17 mouse cellular contexts compared by ENCODE assay signal in genomic region chr4:46844982-46845643, GRCm38 (mm10).
DNase-seq lines count a peak whose midpoint lies in the region; ATAC-seq and TF ChIP-seq lines count a peak whose summit lies in the region.
"Had no signal": no experiment of that assay in that cellular context is flagged by ENCODE, and none has a peak within 500 bp of the region (broad histone marks: within the 10 kb centered on the region; RNA-seq: fewer than 3 reads in every experiment).

No protein-coding gene starts in this region.

- no peaks in the 10 kb centered on the region for H3K9me3 ChIP-seq in hindbrain, postnatal 0 days (ENCODE audit: low read length)
- H3K9me3 ChIP-seq in kidney, embryonic 14.5 days (ENCODE audit: control insufficient read depth, low read length): no peaks in the 10 kb centered on the region
- H3K9me3 ChIP-seq: heart, embryonic 15.5 days; midbrain, embryonic 12.5 days; neural tube, embryonic 12.5 days had no signal

- ATAC-seq in hindbrain, postnatal 0 days: peak; percentile 88
- ATAC-seq in kidney, embryonic 14.5 days (ENCODE audit: low FRiP score, low TSS enrichment): no peak
- ATAC-seq: activated CD4-positive, CD25-positive, alpha-beta regulatory T cell, adult 4 months; inflammation-experienced regulatory T-cells, adult 6 months had no signal

- H3K4me3 ChIP-seq in left cerebral cortex, adult 2 months: no peak overlapping the region
- H3K4me3 ChIP-seq in hindbrain, postnatal 0 days (ENCODE audit: low read length): no peak overlapping the region
- no peak overlapping the region for H3K4me3 ChIP-seq in kidney, embryonic 14.5 days (ENCODE audit: low read length)
- H3K4me3 ChIP-seq: heart, embryonic 15.5 days; limb, embryonic 12.5 days; midbrain, embryonic 12.5 days; neural tube, embryonic 12.5 days had no signal

- peak overlapping the region; percentile 70 for H3K27ac ChIP-seq in left cerebral cortex, adult 2 months
- H3K27ac ChIP-seq in hindbrain, postnatal 0 days: peak overlapping the region; percentile 54; the same call in 1 of the 2 replicates
- no peak overlapping the region for H3K27ac ChIP-seq in kidney, embryonic 14.5 days (ENCODE audit: low read depth, low read length)
- H3K27ac ChIP-seq: heart, embryonic 15.5 days; limb, embryonic 12.5 days; midbrain, embryonic 12.5 days; neural tube, embryonic 12.5 days had no signal

- H3K9ac ChIP-seq in hindbrain, postnatal 0 days (replicated peaks; ENCODE audit: low read length): no peak overlapping the region
- H3K9ac ChIP-seq in kidney, embryonic 14.5 days (ENCODE audit: low read depth, low read length): no peak overlapping the region
- H3K9ac ChIP-seq: heart, embryonic 15.5 days; limb, embryonic 12.5 days; midbrain, embryonic 12.5 days; neural tube, embryonic 12.5 days had no signal

- H3K4me2 ChIP-seq in hindbrain, postnatal 0 days (ENCODE audit: low read depth, low read length): no peak overlapping the region
- H3K4me2 ChIP-seq in kidney, embryonic 14.5 days (replicated peaks; ENCODE audit: low read depth, low read length): no peak overlapping the region
- H3K4me2 ChIP-seq: heart, embryonic 15.5 days; limb, embryonic 12.5 days; midbrain, embryonic 12.5 days; neural tube, embryonic 12.5 days had no signal

- intact Hi-C loops in left cerebral cortex, adult 2 months (cut with DNase I): no loop called here
- intact Hi-C loops in left cerebral cortex, postnatal 36 days (cut with DNase I): no loop called here

- H3K36me3 ChIP-seq in hindbrain, postnatal 0 days (ENCODE audit: insufficient read depth, low read length): 0 out of 2 replicates have a peak, but pooled peaks cover 4% of the 10 kb centered on the region
- no peaks in the 10 kb centered on the region for H3K36me3 ChIP-seq in kidney, embryonic 14.5 days (ENCODE audit: control insufficient read depth, insufficient read depth, low read length)
- H3K36me3 ChIP-seq: heart, embryonic 15.5 days; limb, embryonic 12.5 days; midbrain, embryonic 12.5 days; neural tube, embryonic 12.5 days had no signal

- no peaks in the 10 kb centered on the region for H3K27me3 ChIP-seq in hindbrain, postnatal 0 days (ENCODE audit: insufficient read depth, low read length)
- 0 out of 2 replicates have a peak, but pooled peaks cover 3% of the 10 kb centered on the region for H3K27me3 ChIP-seq in kidney, embryonic 14.5 days (ENCODE audit: control insufficient read depth, insufficient read depth, low read length)
- H3K27me3 ChIP-seq: heart, embryonic 15.5 days; limb, embryonic 12.5 days; midbrain, embryonic 12.5 days; neural tube, embryonic 12.5 days had no signal

- 55% methylated on average over 6 of the region's 6 CpGs for WGBS in hindbrain, postnatal 0 days
- 63% methylated on average over 6 of the region's 6 CpGs for WGBS in kidney, embryonic 14.5 days

- no peak for TF ChIP-seq CTCF in left cerebral cortex, adult 2 months (IDR thresholded peaks at IDR 0.05)
- no peak for TF ChIP-seq CTCF in hindbrain, postnatal 0 days (IDR thresholded peaks at IDR 0.05; ENCODE audit: low read depth)

- no peaks in the 10 kb centered on the region for H3K4me1 ChIP-seq in hindbrain, postnatal 0 days (ENCODE audit: insufficient read depth, low read length)
- H3K4me1 ChIP-seq in kidney, embryonic 14.5 days (ENCODE audit: control insufficient read depth, insufficient read depth, low read length): no peaks in the 10 kb centered on the region
- H3K4me1 ChIP-seq: heart, embryonic 15.5 days; midbrain, embryonic 12.5 days; neural tube, embryonic 12.5 days had no signal

- peak; percentile 61 for DNase-seq in adrenal gland, adult 2 months
- DNase-seq in adrenal gland, adult 18-20 months (ENCODE audit: low spot score in 2 of 2): no peak
- no peak for DNase-seq in left cerebral cortex, adult 2 months (ENCODE audit: extremely low spot score in 1 of 2, low spot score in 2 of 2)
- DNase-seq in left cerebral cortex, postnatal 36 days (ENCODE audit: low spot score in 2 of 2): no peak
- peak; percentile 10 for DNase-seq in adrenal gland, adult 8-10 months
- DNase-seq in hindbrain, postnatal 0 days (ENCODE audit: low spot score): peak; percentile 62
- DNase-seq in retina, postnatal 1 day: no peak
- DNase-seq: cerebellum, postnatal 14 days; kidney, adult 9 months; lung, postnatal 36 days had no signal

Comparison
In these comparisons a context has a peak if more than half of its experiments do, and no peak if none do; other contexts are left out.
1. DNase-seq: peak in adrenal gland, adult 2 months (single experiment), adrenal gland, adult 8-10 months (single experiment) and hindbrain, postnatal 0 days (single experiment); none in adrenal gland, adult 18-20 months (0 of 2), left cerebral cortex, adult 2 months (0 of 2), left cerebral cortex, postnatal 36 days (0 of 2) and retina, postnatal 1 day (single experiment).